Mouse (Mus musculus) E14TG2a.4 (cell line): ENCODE data around the gene Snapc4.

Experiments used
- CTCF ChIP-seq: conservative IDR thresholded peaks from 2 replicates; pipeline ENCODE4 v1.5.1; 2014; ENCODE audit warnings: low read length
- NANOG ChIP-seq: IDR thresholded peaks from 2 replicates; pipeline ENCODE4 v1.6.1; 2014; ENCODE audit warnings: borderline replicate concordance, low read length, mixed read lengths
- POU5F1 ChIP-seq: IDR thresholded peaks from 2 replicates; pipeline ENCODE4 v1.6.1; 2014; ENCODE audit warnings: low read length, borderline replicate concordance

- TF ChIP-seq CTCF = no peak
- TF ChIP-seq POU5F1 = no peak
- TF ChIP-seq NANOG = no peak
These were observed 8.8 kb upstream of the Snapc4 start, which contains the start of the genes Entr1 and Pmpca for GRCm38 (mm10) chr2:26389154-26389690.
